Mouse (Mus musculus) liver, embryonic 11.5 days (tissue): ENCODE results near the gene Mlip. TPM values are rescaled to one million over a fixed set of nuclear protein-coding genes. Genes with fewer than 3 reads are reported as not detected.

Experiments used
- ATAC-seq: fragments of 200-750 bp; cut with Nextera tagmentation; replicated peaks from 2 replicates; pipeline ENCODE4 v1.8.0; 2017; ENCODE audit warnings: moderate number of reproducible peaks, mild to moderate bottlenecking, moderate TSS enrichment, moderate library complexity; ENCODE audit not compliant: low FRiP score
- DNase-seq: peaks from one replicate; pipeline ENCODE4 v3.0.0-alpha.2; 2017; ENCODE audit warnings: low spot score
- H3K27ac ChIP-seq: fragments of 300-500 bp; sonication (generic); 2 replicates; pipeline ENCODE4 v1.5.1; 2014; ENCODE audit warnings: mild to moderate bottlenecking, low read depth, low read length, control low read depth
- H3K27me3 ChIP-seq: fragments of 300-500 bp; sonication (generic); replicated peaks from 2 replicates; pipeline ENCODE4 v1.6.1; 2014; ENCODE audit warnings: low read length, mixed read lengths; ENCODE audit not compliant: control insufficient read depth, insufficient read depth
- H3K36me3 ChIP-seq: fragments of 300-500 bp; sonication (generic); 2 replicates; pipeline ENCODE4 v1.6.1; 2014; ENCODE audit warnings: mild to moderate bottlenecking, low read length, moderate library complexity, mixed read lengths; ENCODE audit not compliant: control insufficient read depth, insufficient read depth
- H3K4me1 ChIP-seq: fragments of 300-500 bp; sonication (generic); replicated peaks from 2 replicates; pipeline ENCODE4 v1.6.1; 2014; ENCODE audit warnings: low read length, mixed read lengths; ENCODE audit not compliant: control insufficient read depth, insufficient read depth
- H3K4me2 ChIP-seq: fragments of 300-500 bp; sonication (generic); 2 replicates; pipeline ENCODE4 v1.6.1; 2014; ENCODE audit warnings: mild to moderate bottlenecking, control low read depth, moderate library complexity
- H3K4me3 ChIP-seq: fragments of 300-500 bp; sonication (generic); 2 replicates; pipeline ENCODE4 v1.5.1; 2014; ENCODE audit warnings: low read depth, low read length, control low read depth
- H3K9ac ChIP-seq: fragments of 300-500 bp; sonication (generic); 2 replicates; pipeline ENCODE4 v1.6.1; 2014; ENCODE audit warnings: low read depth, low read length, control low read depth
- H3K9me3 ChIP-seq: fragments of 300-500 bp; sonication (generic); 2 replicates; pipeline ENCODE4 v1.6.1; 2016; ENCODE audit warnings: low read length, inconsistent platforms, mixed read lengths; ENCODE audit not compliant: control insufficient read depth
- WGBS: fragments of 180-500 bp; shearing (Covaris S2); extraction: QIAGEN DNeasy Blood & Tissue Kit; methylation state at CpG from one replicate; pipeline ENCODE4 v1.1.7; 2014; 5-methylcytosine and 5-hydroxymethylcytosine counted together
- polyA plus RNA-seq: library from polyadenylated mRNA; unstranded; fragments of >200 nt; fragmentation: Nextera tagmentation; extraction: Ambion mirVana; gene quantifications from 2 replicates; pipeline ENCODE4 v1.2.1, GENCODE M21; 2014

Mlip gene
- polyA plus RNA-seq: 0.32 and 0.63 TPM in 2 replicates

- no peak within 1 kb of the TSS for H3K9ac ChIP-seq
- WGBS: 64% methylated on average over 14 of the region's 14 CpGs
- no peak within 1 kb of the TSS for H3K27ac ChIP-seq
- H3K4me2 ChIP-seq: no peak within 1 kb of the TSS
- DNase-seq: no peak
- H3K4me1 ChIP-seq: no peaks in the 10 kb centered on the region
- no peaks in the 10 kb centered on the region for H3K27me3 ChIP-seq
- H3K4me3 ChIP-seq: no peak within 1 kb of the TSS
- H3K36me3 ChIP-seq: no peaks in the 10 kb centered on the region
- no peak for ATAC-seq
- no peaks in the 10 kb centered on the region for H3K9me3 ChIP-seq
Observed at GRCm38 (mm10) chr9:77352432-77353175, at the start of gene Mlip. Gene Mlip (minus strand): TSS chr9:77352969.

DNA sequence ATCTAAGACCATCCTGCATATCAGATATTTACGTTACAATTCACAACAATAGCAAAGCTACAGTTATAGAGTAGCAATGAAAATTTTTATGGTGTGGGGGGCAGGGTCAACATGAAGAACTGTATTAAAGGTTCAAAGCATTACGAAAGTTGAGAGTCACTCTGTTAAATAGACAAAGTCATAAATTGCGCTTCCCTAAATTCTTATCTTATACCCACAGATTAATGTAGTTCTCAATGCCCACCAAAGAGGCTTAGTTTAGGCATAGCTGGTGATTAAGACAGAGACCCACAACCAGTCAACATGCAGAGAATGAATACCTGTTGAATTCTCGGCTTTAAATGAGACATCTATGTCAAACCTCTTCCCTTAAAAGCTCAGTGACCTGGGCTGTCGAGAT lies 47.0 kb upstream of the Mlip start:
- H3K4me3 ChIP-seq: no peak overlapping the region
- H3K36me3 ChIP-seq: no peaks in the 10 kb centered on the region
- 84% methylated on average over 5 of the region's 5 CpGs for WGBS
- no peaks in the 10 kb centered on the region for H3K9me3 ChIP-seq
- DNase-seq (no peak), ATAC-seq (no peak)
- H3K9ac ChIP-seq: no peak overlapping the region
- H3K4me1 ChIP-seq: no peaks in the 10 kb centered on the region
- no peaks in the 10 kb centered on the region for H3K27me3 ChIP-seq
- H3K27ac ChIP-seq: no peak overlapping the region
- H3K4me2 ChIP-seq: no peak overlapping the region

- H3K4me3 ChIP-seq: no peak overlapping the region
- no peak overlapping the region for H3K9ac ChIP-seq
- DNase-seq: no peak
- H3K4me2 ChIP-seq: no peak overlapping the region
- H3K4me1 ChIP-seq: no peaks in the 10 kb centered on the region
- WGBS: 64% methylated on average over 13 of the region's 13 CpGs
- no peak overlapping the region for H3K27ac ChIP-seq
- no peak for ATAC-seq
- H3K9me3 ChIP-seq: no peaks in the 10 kb centered on the region
- H3K36me3 ChIP-seq: no peaks in the 10 kb centered on the region
- no peaks in the 10 kb centered on the region for H3K27me3 ChIP-seq
Observed at GRCm38 (mm10) chr9:77398856-77399631, 46.3 kb upstream of the Mlip start.

- Histone ChIP-seq H3K4me3 (no peak overlapping the region), H3K4me2 (no peak overlapping the region), H3K9ac (no peak overlapping the region), H3K4me1 (no peaks in the 10 kb centered on the region), H3K27me3 (no peaks in the 10 kb centered on the region), H3K27ac (no peak overlapping the region), H3K36me3 (no peaks in the 10 kb centered on the region), H3K9me3 (no peaks in the 10 kb centered on the region)
- no peak for DNase-seq
- WGBS: 47% methylated on average over 4 of the region's 4 CpGs
- ATAC-seq: no peak
Observed at GRCm38 (mm10) chr9:77397027-77397426, 44.3 kb upstream of the Mlip start.

- WGBS: 84% methylated on average over 10 of the region's 10 CpGs
- no peaks in the 10 kb centered on the region for H3K27me3 ChIP-seq
Observed at GRCm38 (mm10) chr9:77391248-77391647, 38.5 kb upstream of the Mlip start.

DNA sequence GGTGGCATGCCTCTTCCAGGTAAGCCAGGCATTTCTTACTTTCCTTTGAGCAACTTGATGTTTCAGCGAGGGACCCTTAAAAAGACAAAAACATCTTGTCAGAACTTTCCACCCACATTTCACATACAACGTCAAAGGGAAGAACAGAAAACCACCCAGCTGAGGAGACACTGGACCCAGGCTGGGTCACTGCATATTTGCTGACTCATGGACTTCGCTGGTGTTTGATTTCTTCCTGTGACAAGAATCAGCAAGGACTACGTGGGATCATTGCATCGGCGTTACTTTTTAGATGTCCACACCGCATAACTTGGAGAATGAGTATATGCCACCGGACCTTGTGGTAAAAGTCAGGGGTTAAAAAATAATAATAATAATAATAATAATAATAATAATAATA lies 36.2 kb upstream of the Mlip start:
- DNase-seq (no peak), ATAC-seq (no peak)
- Histone ChIP-seq H3K4me2 (no peak overlapping the region), H3K9ac (no peak overlapping the region), H3K36me3 (no peaks in the 10 kb centered on the region), H3K27me3 (no peaks in the 10 kb centered on the region), H3K9me3 (no peaks in the 10 kb centered on the region), H3K4me3 (no peak overlapping the region), H3K27ac (no peak overlapping the region), H3K4me1 (no peaks in the 10 kb centered on the region)
- 81% methylated on average over 8 of the region's 8 CpGs for WGBS

More at GRCm38 (mm10) chr9:77391248-77391647, 38.5 kb upstream of the Mlip start:
- Histone ChIP-seq H3K9me3 (no peaks in the 10 kb centered on the region), H3K9ac (no peak overlapping the region), H3K4me2 (no peak overlapping the region), H3K27ac (no peak overlapping the region), H3K36me3 (no peaks in the 10 kb centered on the region), H3K4me3 (no peak overlapping the region), H3K4me1 (no peaks in the 10 kb centered on the region)
- DNase-seq: no peak
- ATAC-seq: no peak

DNA sequence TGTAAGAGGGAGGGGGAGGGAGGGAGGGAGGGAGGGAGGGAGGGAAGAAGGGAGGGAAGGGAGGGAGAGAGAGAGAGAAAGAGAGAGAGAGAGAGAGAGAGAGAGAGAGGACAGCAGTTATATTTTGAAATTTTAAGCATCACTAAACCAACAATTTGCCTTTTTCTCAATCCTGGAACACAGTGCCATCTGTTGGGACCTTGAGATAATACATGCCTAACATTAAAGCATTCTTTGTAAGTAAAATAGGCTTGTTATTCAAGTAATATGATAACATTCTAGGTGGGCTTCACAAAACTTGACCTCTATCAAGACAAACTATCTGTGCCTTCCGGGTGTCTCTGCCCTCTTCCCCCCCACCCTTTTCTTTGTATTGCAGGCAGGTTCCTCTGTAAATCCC lies 34.0 kb upstream of the Mlip start:
- DNase-seq (no peak), ATAC-seq (no peak)
- H3K36me3 ChIP-seq: no peaks in the 10 kb centered on the region
- H3K4me2 ChIP-seq: no peak overlapping the region
- H3K4me1 ChIP-seq: no peaks in the 10 kb centered on the region; the same call in 1 of the 2 replicates
- H3K27me3 ChIP-seq: no peaks in the 10 kb centered on the region
- 18% methylated on average over 1 of the region's 1 CpGs for WGBS
- no peak overlapping the region for H3K27ac ChIP-seq
- no peaks in the 10 kb centered on the region for H3K9me3 ChIP-seq
- no peak overlapping the region for H3K4me3 ChIP-seq
- H3K9ac ChIP-seq: no peak overlapping the region

GRCm38 (mm10) chr9:77385611-77386010 lies 32.8 kb upstream of the Mlip start:
- 75% methylated on average over 12 of the region's 12 CpGs for WGBS
- no peaks in the 10 kb centered on the region for H3K27me3 ChIP-seq
- no peaks in the 10 kb centered on the region; the same call in 1 of the 2 replicates for H3K4me1 ChIP-seq
- H3K9me3 ChIP-seq: no peaks in the 10 kb centered on the region
- no peak overlapping the region for H3K4me2 ChIP-seq
- H3K4me3 ChIP-seq: no peak overlapping the region
- ATAC-seq (no peak), DNase-seq (no peak)
- no peak overlapping the region for H3K27ac ChIP-seq
- H3K36me3 ChIP-seq: no peaks in the 10 kb centered on the region
- H3K9ac ChIP-seq: no peak overlapping the region
